ENCODE assay signal across 39 mouse cellular contexts in genomic region chr1:32553459-32553858, GRCm38 (mm10). TPM values are rescaled to one million over a fixed set of nuclear protein-coding genes. Genes with fewer than 3 reads are reported as not detected.
"Had no signal": no experiment of that assay in that cellular context is flagged by ENCODE, and none has a peak within 500 bp of the region (broad histone marks: within the 10 kb centered on the region; RNA-seq: fewer than 3 reads in every experiment).

No protein-coding gene starts in this region.

- H3K27me3 ChIP-seq: heart, embryonic 12.5 days; hindbrain, embryonic 12.5 days; hindbrain, embryonic 15.5 days; kidney, embryonic 15.5 days; limb, embryonic 13.5 days; limb, embryonic 15.5 days; liver, embryonic 12.5 days had no signal

- DNase-seq: gastrocnemius, adult 2 months; gastrocnemius, postnatal 10 days; gastrocnemius, postnatal 25 days; heart, adult 18-20 months; heart, postnatal 10 days; heart, postnatal 4 days; kidney, adult 11 months; kidney, postnatal 14 days; left cerebral cortex, postnatal 4 days had no signal

- H3K9ac ChIP-seq: heart, embryonic 12.5 days; hindbrain, embryonic 12.5 days; hindbrain, embryonic 15.5 days; kidney, embryonic 15.5 days; limb, embryonic 13.5 days; limb, embryonic 15.5 days; liver, embryonic 12.5 days; liver, embryonic 14.5 days had no signal

- H3K27ac ChIP-seq: gastrocnemius, adult 2 months; heart, embryonic 10.5 days; hindbrain, embryonic 10.5 days; hindbrain, embryonic 12.5 days; hindbrain, embryonic 15.5 days; hindbrain, postnatal 0 days; kidney, embryonic 15.5 days; kidney, postnatal 0 days; limb, embryonic 13.5 days; limb, embryonic 15.5 days; liver, embryonic 12.5 days; liver, embryonic 14.5 days had no signal

- H3K4me2 ChIP-seq: heart, embryonic 12.5 days; hindbrain, embryonic 12.5 days; hindbrain, embryonic 15.5 days; kidney, embryonic 15.5 days; limb, embryonic 13.5 days; limb, embryonic 15.5 days; liver, embryonic 12.5 days had no signal

- ATAC-seq: intestine, embryonic 16.5 days; liver, embryonic 12.5 days had no signal

- H3K36me3 ChIP-seq: heart, embryonic 10.5 days; heart, embryonic 12.5 days; hindbrain, embryonic 10.5 days; hindbrain, embryonic 12.5 days; hindbrain, embryonic 15.5 days; kidney, embryonic 15.5 days; limb, embryonic 13.5 days; limb, embryonic 15.5 days; liver, embryonic 12.5 days had no signal

- H3K4me3 ChIP-seq: gastrocnemius, adult 2 months; heart, embryonic 10.5 days; heart, embryonic 12.5 days; hindbrain, embryonic 10.5 days; hindbrain, embryonic 12.5 days; hindbrain, embryonic 15.5 days; kidney, embryonic 15.5 days; limb, embryonic 13.5 days; limb, embryonic 15.5 days; liver, embryonic 12.5 days had no signal

- H3K4me1 ChIP-seq: heart, embryonic 10.5 days; heart, embryonic 12.5 days; hindbrain, embryonic 10.5 days; hindbrain, embryonic 12.5 days; hindbrain, embryonic 15.5 days; kidney, embryonic 15.5 days; limb, embryonic 13.5 days; limb, embryonic 15.5 days; liver, embryonic 12.5 days had no signal

- H3K9me3 ChIP-seq: heart, embryonic 10.5 days; heart, embryonic 12.5 days; hindbrain, embryonic 10.5 days; hindbrain, embryonic 12.5 days; hindbrain, embryonic 15.5 days; kidney, embryonic 15.5 days; limb, embryonic 13.5 days; limb, embryonic 15.5 days; liver, embryonic 12.5 days had no signal

RNA-seq across cellular contexts. Expression of gene Gm5415, which starts 6.4 kb away (rescaled TPM):
- total RNA-seq: gastrocnemius, adult 2 months; gastrocnemius, postnatal 10 days; gastrocnemius, postnatal 25 days; gastrocnemius, postnatal 4 days; granulocyte monocyte progenitor cell, adult 5-6 weeks; heart, adult 18-20 months; heart, adult 8-10 months; heart, postnatal 10 days; heart, postnatal 25 days; heart, postnatal 4 days; layer of hippocampus, adult 18-20 months; layer of hippocampus, adult 8-10 months; layer of hippocampus, postnatal 14 days; layer of hippocampus, postnatal 36 days; left cerebral cortex, adult 18-20 months; left cerebral cortex, adult 8-10 months; left cerebral cortex, postnatal 10 days; left cerebral cortex, postnatal 25 days; left cerebral cortex, postnatal 4 days; liver, adult 2 months had no signal
- polyA plus RNA-seq: heart, embryonic 12.5 days; heart, embryonic 14.5 days; kidney, adult 2 months; kidney, postnatal 0 days; large intestine, adult 2 months; limb, embryonic 13.5 days; liver, adult 2 months; liver, embryonic 14.5 days; liver, embryonic 16.5 days had no signal
